Mouse (Mus musculus): ENCODE data around the gene BC005624. TPM values are rescaled to one million over a fixed set of nuclear protein-coding genes. Genes with fewer than 3 reads are reported as not detected.
A peak's percentile ranks its signal among the peaks of the same experiment; 100 is the strongest.
"Not testable (repeated sequence)": the region's sequence is repeated elsewhere in the genome, so short reads cannot be mapped to it uniquely, and the experiment has no call there.

The BC005624 gene
- polyA plus RNA-seq, 1 experiment from 2014 or later: 95.2 TPM

DNA sequence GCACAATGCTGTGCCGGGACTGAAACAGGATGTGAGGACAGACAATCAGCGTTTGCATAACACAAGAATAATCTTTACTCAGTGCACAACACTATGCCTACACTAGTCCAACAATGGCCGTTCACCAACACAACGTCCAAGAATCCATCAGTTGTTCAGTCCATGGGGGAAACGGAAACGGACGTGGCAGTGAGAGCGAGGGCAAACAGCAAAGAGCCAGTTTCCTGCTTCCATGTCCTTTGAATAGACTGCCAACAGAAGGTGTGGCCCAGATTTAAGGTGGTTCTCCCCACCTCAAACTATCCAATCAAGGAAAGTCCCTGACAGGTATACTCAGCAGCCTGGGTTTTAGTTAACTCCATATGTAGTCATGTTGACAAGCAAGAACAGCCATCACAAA is 44.3 kb downstream of the BC005624 start:
- WGBS: 85% methylated on average over 8 of the region's 8 CpGs
- Histone ChIP-seq H3K27me3 (no peaks in the 10 kb centered on the region), H3K4me1 (replicated peaks) (no peaks in the 10 kb centered on the region), H3K4me2 (no peak overlapping the region), H3K9me3 (no peaks in the 10 kb centered on the region), H3K36me3 (no peaks in the 10 kb centered on the region), H3K27ac (replicated peaks) (no peak overlapping the region), H3K9ac (no peak overlapping the region), H3K4me3 (no peak overlapping the region)
- no peak for ATAC-seq (ENCODE audit: low read depth)

DNA sequence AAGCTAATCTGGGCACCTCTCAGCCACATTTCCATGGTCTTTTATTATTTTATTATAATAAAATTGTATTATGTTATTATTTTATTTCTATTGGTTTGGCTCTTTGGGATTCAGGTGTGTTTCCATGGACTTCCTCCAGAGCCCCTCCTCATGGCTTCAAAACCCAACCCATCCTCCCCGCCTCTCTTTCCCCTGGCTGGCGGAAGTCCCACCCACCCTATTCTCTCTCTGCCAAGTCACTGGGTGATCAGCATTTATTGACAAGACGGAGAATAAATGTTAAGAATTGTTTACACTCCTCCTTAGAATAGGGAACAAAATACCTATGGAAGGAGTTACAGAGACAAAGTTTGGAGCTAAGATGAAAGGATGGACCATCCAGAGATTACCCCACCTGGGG is 45.2 kb downstream of the BC005624 start:
- Histone ChIP-seq H3K4me3 (no peak overlapping the region), H3K9me3 (no peaks in the 10 kb centered on the region), H3K27ac (replicated peaks) (no peak overlapping the region), H3K36me3 (no peaks in the 10 kb centered on the region), H3K4me2 (no peak overlapping the region), H3K4me1 (replicated peaks) (no peaks in the 10 kb centered on the region), H3K27me3 (no peaks in the 10 kb centered on the region), H3K9ac (no peak overlapping the region)
- ATAC-seq (ENCODE audit: low read depth): no peak
- WGBS: 67% methylated on average over 3 of the region's 3 CpGs

GRCm38 (mm10) chr2:30933917-30934450 is 48.0 kb downstream of the BC005624 start:
- Histone ChIP-seq H3K4me2 (no peak overlapping the region), H3K9me3 (no peaks in the 10 kb centered on the region), H3K36me3 (no peaks in the 10 kb centered on the region), H3K4me1 (replicated peaks) (peaks cover 10% of the 10 kb centered on the region), H3K27ac (replicated peaks) (no peak overlapping the region), H3K4me3 (no peak overlapping the region), H3K9ac (no peak overlapping the region), H3K27me3 (no peaks in the 10 kb centered on the region)
- whole genome bisulfite sequencing: 26% methylated on average over 7 of the region's 7 CpGs
- no peak for ATAC-seq (ENCODE audit: low read depth)

DNA sequence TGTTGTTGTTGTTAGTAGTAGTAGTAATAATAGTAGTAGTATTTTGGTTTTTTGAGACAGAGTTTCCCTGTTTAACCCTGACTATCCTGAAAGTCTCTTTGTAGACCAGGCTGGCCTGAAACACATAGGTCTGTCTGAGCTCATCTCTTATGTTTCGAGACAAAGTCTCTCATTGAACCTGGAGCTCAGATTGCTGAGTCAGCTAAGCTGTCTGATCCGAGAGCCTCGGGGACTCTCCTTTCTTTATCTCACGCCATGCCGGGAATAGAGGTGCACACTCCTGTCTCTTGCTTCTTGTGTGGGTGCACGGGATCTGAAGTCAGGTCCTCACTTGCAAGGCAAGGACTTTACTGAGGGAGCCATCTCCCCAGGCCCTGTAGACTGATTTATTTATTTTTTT is 49.0 kb downstream of the BC005624 start:
- Histone ChIP-seq H3K36me3 (no peaks in the 10 kb centered on the region), H3K4me3 (no peak overlapping the region), H3K4me1 (replicated peaks) (peaks cover 14% of the 10 kb centered on the region), H3K27ac (replicated peaks) (no peak overlapping the region), H3K27me3 (no peaks in the 10 kb centered on the region), H3K4me2 (no peak overlapping the region), H3K9ac (no peak overlapping the region), H3K9me3 (no peaks in the 10 kb centered on the region)
- WGBS: 66% methylated on average over 6 of the region's 6 CpGs
- ATAC-seq (ENCODE audit: low read depth): no peak

GRCm38 (mm10) chr2:30931922-30932321 is 50.1 kb downstream of the BC005624 start:
- H3K9ac ChIP-seq: no peak overlapping the region
- H3K4me2 ChIP-seq: no peak overlapping the region
- H3K27me3 ChIP-seq: no peaks in the 10 kb centered on the region
- peaks cover 22% of the 10 kb centered on the region for H3K4me1 ChIP-seq (replicated peaks)
- 85% methylated on average over 3 of the region's 3 CpGs for WGBS
- H3K4me3 ChIP-seq: no peak overlapping the region
- H3K27ac ChIP-seq (replicated peaks): no peak overlapping the region
- H3K36me3 ChIP-seq: no peaks in the 10 kb centered on the region
- H3K9me3 ChIP-seq: no peaks in the 10 kb centered on the region
- no peak for ATAC-seq (ENCODE audit: low read depth)

DNA sequence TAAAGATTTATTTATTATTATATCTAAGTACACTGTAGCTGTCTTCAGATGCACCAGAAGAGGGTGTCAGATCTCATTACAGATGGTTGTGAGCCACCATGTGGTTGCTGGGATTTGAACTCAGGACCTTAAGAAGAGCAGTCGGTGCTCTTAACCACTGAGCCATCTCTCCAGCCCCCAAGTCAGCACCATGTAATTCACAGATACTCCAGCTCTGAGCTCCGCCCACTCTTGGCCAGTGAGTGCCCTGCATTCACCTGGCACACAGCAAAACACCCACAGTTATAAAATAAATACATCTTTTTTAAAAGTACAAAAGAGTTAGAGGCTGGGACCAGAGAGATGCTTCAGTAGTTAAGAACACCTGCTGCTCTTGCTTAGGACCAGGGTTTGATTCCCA is 51.2 kb downstream of the BC005624 start:
- not testable (repeated sequence) for H3K36me3 ChIP-seq

DNA sequence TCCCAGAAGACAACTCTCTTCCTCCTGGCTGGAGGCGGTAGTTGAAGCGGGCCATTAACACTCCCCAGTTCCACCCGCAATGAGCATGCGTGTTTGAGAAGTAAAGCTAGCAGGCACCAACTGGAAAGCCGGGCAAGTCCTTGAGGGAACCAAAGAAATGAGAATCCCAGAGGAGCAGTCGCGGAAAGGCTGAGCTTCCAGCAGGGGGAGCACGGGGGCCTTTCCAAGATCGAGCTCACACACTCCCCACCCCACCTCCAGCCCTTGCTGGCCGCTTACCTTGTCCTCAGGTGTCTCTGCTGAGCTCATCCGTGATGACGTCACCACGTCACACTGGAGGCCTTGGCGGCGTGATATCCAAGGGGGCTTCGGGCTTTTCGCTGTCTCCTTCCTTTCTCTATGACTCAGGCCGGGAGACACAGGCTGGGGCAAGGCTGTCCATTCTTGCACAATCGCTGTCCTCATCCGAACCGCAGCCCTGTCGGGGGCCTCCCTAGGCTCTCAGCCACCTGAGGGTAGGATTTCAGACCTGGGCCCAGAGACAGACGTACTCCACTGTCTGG is 52.4 kb downstream of the BC005624 start, which contains the start of gene Ptges:
Ptges (minus strand) TSS at position 381 of the 563 bp plus-strand sequence.
- Histone ChIP-seq H3K9ac (peak within 1 kb of the TSS; percentile 74), H3K4me2 (peak within 1 kb of the TSS; percentile 62), H3K27me3 (no peaks in the 10 kb centered on the region), H3K36me3 (no peaks in the 10 kb centered on the region), H3K4me1 (replicated peaks) (peaks cover 24% of the 10 kb centered on the region), H3K27ac (replicated peaks) (no peak within 1 kb of the TSS), H3K4me3 (peak within 1 kb of the TSS; percentile 34), H3K9me3 (no peaks in the 10 kb centered on the region)
- 2% methylated on average over 23 of the region's 23 CpGs for WGBS
- ATAC-seq (ENCODE audit: low read depth): peak; percentile 37

More for the DNA sequence above, 51.2 kb downstream of the BC005624 start:
- H3K4me3 ChIP-seq; H3K27me3 ChIP-seq; H3K9ac ChIP-seq; H3K9me3 ChIP-seq; H3K27ac ChIP-seq (replicated peaks); ATAC-seq (ENCODE audit: low read depth); H3K4me2 ChIP-seq: not testable (repeated sequence)
- H3K4me1 ChIP-seq (replicated peaks): peaks cover 24% of the 10 kb centered on the region
- 92% methylated on average over 2 of the region's 2 CpGs for WGBS

GRCm38 (mm10) chr2:30928893-30929482 is 53.0 kb downstream of the BC005624 start:
- Histone ChIP-seq H3K4me2 (peak overlapping the region; percentile 62), H3K4me3 (peak overlapping the region; percentile 34), H3K4me1 (replicated peaks) (peaks cover 24% of the 10 kb centered on the region), H3K9ac (no peak overlapping the region; the same call in 1 of the 2 replicates), H3K36me3 (no peaks in the 10 kb centered on the region), H3K27me3 (no peaks in the 10 kb centered on the region), H3K27ac (replicated peaks) (no peak overlapping the region), H3K9me3 (no peaks in the 10 kb centered on the region)
- ATAC-seq (ENCODE audit: low read depth): peak; percentile 59
- WGBS: 30% methylated on average over 12 of the region's 12 CpGs

DNA sequence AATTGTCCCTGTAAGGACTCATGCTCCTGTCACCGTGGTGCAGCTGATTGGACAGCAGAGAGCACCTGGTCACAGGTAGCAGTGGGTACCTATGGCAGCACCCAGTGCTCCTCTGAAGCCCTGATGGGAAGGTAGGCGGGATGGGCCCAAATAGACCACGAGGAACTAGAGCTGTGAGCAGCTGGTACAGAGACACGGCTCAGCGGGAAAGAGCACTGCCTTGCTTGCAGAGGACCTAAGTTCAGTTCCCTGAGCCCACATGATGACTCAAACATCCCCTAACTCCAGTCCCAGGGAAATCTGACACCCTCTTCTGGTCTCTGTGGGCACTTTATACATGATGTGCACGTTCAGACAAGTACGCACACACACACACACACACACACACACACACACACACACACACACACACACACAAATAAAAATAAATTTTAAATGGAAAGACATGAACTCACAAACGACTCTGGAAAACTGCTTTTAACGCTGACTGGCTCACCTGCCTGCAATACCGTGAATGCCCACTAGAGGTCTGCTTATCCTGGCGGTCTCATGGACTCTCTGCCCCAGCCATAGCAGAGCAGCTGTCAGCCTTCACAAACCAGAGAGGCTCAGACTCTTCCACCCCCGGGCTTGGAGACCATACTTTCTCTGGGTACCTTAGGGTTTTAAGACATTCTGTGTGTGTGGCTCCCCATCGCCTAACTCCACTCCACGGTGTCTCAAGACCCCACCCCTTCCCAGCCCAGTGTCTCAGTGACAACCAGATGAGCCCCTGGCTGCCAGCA is 54.0 kb downstream of the BC005624 start:
- H3K9me3 ChIP-seq: no peaks in the 10 kb centered on the region
- peak overlapping the region; percentile 34 for H3K27ac ChIP-seq (replicated peaks)
- H3K36me3 ChIP-seq: no peaks in the 10 kb centered on the region
- ATAC-seq (ENCODE audit: low read depth): no peak
- peaks cover 24% of the 10 kb centered on the region for H3K4me1 ChIP-seq (replicated peaks)
- H3K4me2 ChIP-seq: no peak overlapping the region
- no peaks in the 10 kb centered on the region for H3K27me3 ChIP-seq
- WGBS: 21% methylated on average over 14 of the region's 14 CpGs
- H3K4me3 ChIP-seq: no peak overlapping the region
- H3K9ac ChIP-seq: no peak overlapping the region

DNA sequence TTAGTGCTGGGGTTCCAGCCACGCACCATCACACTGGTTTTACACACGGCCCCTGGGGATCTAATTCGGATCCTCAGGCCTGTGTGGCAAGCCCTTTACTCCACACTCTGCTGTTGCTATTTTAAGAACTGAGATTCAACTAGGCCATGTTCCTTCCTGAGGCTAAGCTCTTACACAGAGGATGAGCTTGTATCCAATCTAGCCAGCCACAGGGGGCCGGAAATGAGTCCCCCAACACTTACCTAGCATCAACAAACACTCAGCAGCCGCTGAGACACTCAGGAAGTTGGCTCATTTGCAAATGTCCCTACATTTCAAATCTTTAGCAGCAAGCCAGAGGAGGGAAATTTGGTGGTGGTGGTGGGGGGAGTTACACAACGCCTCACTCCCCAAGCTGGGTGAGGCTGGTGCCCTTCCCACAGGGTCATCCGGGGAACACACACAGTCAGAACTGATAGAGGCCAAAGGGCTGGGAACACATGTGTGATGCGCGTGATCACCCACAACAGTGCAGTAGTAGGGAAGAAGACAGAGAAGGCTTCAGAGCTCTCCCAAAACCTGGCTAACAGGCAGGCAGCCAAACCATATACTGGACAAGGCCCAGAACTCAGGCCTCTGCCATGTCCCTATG is 54.7 kb downstream of the BC005624 start:
- H3K4me1 ChIP-seq (replicated peaks): peaks cover 24% of the 10 kb centered on the region
- no peaks in the 10 kb centered on the region for H3K9me3 ChIP-seq
- peak overlapping the region; percentile 42 for H3K27ac ChIP-seq (replicated peaks)
- H3K36me3 ChIP-seq: no peaks in the 10 kb centered on the region
- no peak overlapping the region for H3K9ac ChIP-seq
- no peak overlapping the region for H3K4me2 ChIP-seq
- no peak overlapping the region for H3K4me3 ChIP-seq
- WGBS: 61% methylated on average over 9 of the region's 9 CpGs
- no peaks in the 10 kb centered on the region for H3K27me3 ChIP-seq
- no peak for ATAC-seq (ENCODE audit: low read depth)

GRCm38 (mm10) chr2:30926381-30926780 is 55.6 kb downstream of the BC005624 start:
- ATAC-seq (ENCODE audit: low read depth): no peak
- Histone ChIP-seq H3K36me3 (no peaks in the 10 kb centered on the region), H3K27ac (replicated peaks) (0 out of 2 replicates have a peak overlapping the region, but pooled peaks have one; percentile 42), H3K4me2 (no peak overlapping the region), H3K4me1 (replicated peaks) (peaks cover 24% of the 10 kb centered on the region), H3K27me3 (no peaks in the 10 kb centered on the region), H3K9me3 (no peaks in the 10 kb centered on the region), H3K4me3 (no peak overlapping the region), H3K9ac (no peak overlapping the region)
- 82% methylated on average over 4 of the region's 4 CpGs for WGBS

GRCm38 (mm10) chr2:30925181-30925580 is 56.8 kb downstream of the BC005624 start:
- no peaks in the 10 kb centered on the region for H3K27me3 ChIP-seq
- peaks cover 24% of the 10 kb centered on the region for H3K4me1 ChIP-seq (replicated peaks)
- WGBS: 85% methylated on average over 4 of the region's 4 CpGs
- no peak for ATAC-seq (ENCODE audit: low read depth)
- H3K9me3 ChIP-seq: no peaks in the 10 kb centered on the region
- no peak overlapping the region for H3K4me2 ChIP-seq
- H3K36me3 ChIP-seq: no peaks in the 10 kb centered on the region
- no peak overlapping the region for H3K27ac ChIP-seq (replicated peaks)
- H3K9ac ChIP-seq: no peak overlapping the region
- no peak overlapping the region for H3K4me3 ChIP-seq

Data from neural tube, embryonic 13.5 days (tissue).